Comparison of ENCODE assay signal across 21 mouse cellular contexts in genomic region chr16:12681474-12681873, GRCm38 (mm10).
DNase-seq lines count a peak whose midpoint lies in the region; ATAC-seq and TF ChIP-seq lines count a peak whose summit lies in the region.
"Had no signal": no experiment of that assay in that cellular context is flagged by ENCODE, and none has a peak within 500 bp of the region (broad histone marks: within the 10 kb centered on the region; RNA-seq: fewer than 3 reads in every experiment).

No protein-coding gene starts in this region.

- intact Hi-C loops in left cerebral cortex, postnatal 14 days (cut with DNase I) = no loop called here
- intact Hi-C loops in left cerebral cortex, adult 2 months (cut with DNase I) = no loop called here

- no peak overlapping the region for H3K27ac ChIP-seq in left cerebral cortex, adult 2 months
- H3K27ac ChIP-seq: embryonic facial prominence, embryonic 12.5 days; forebrain, embryonic 12.5 days; heart, embryonic 10.5 days; hindbrain, embryonic 13.5 days; hindbrain, postnatal 0 days had no signal

- no peak overlapping the region for H3K4me3 ChIP-seq in left cerebral cortex, adult 2 months
- H3K4me3 ChIP-seq: embryonic facial prominence, embryonic 12.5 days; forebrain, embryonic 12.5 days; heart, embryonic 10.5 days; hindbrain, embryonic 13.5 days had no signal

- peak; percentile 82 for ATAC-seq in frontal cortex, adult (ENCODE audit: low TSS enrichment)
- ATAC-seq: hindbrain, postnatal 0 days had no signal

- TF ChIP-seq CTCF in left cerebral cortex, adult 2 months (IDR thresholded peaks at IDR 0.05) = no peak

- no peak for DNase-seq in frontal cortex, postnatal 25 days (ENCODE audit: low spot score in 2 of 2)
- peak; percentile 4 to 42 for DNase-seq in left cerebral cortex, postnatal 14 days (ENCODE audit: low spot score in 2 of 2)
- no peak for DNase-seq in left cerebral cortex, adult 2 months (ENCODE audit: extremely low spot score in 1 of 2, low spot score in 2 of 2)
- DNase-seq in right cerebral cortex, postnatal 10 days (ENCODE audit: low spot score in 2 of 2) = peak; percentile 28 to 54
- DNase-seq in right cerebral cortex, postnatal 14 days = no peak
- DNase-seq in telencephalon, adult 2 months (ENCODE audit: low read depth, low spot score) = peak; percentile 32
- DNase-seq in T-cell, adult 2 months (ENCODE audit: low spot score) = no peak
- DNase-seq: adrenal gland, adult 8-10 months; adrenal gland, postnatal 36 days; cerebellum, adult 11 months; cerebellum, adult 8-10 months; cerebellum, postnatal 14 days; gastrocnemius, postnatal 36 days; heart, adult 18-20 months; heart, postnatal 10 days had no signal

Comparison
In these comparisons a context has a peak if more than half of its experiments do, and no peak if none do; other contexts are left out.
1. DNase-seq: peak in left cerebral cortex, postnatal 14 days (2 of 2), right cerebral cortex, postnatal 10 days (2 of 2) and telencephalon, adult 2 months (single experiment); none in frontal cortex, postnatal 25 days (0 of 2), left cerebral cortex, adult 2 months (0 of 2), right cerebral cortex, postnatal 14 days (single experiment) and T-cell, adult 2 months (single experiment).